Mouse (Mus musculus) cortical plate, adult 2 months (tissue): ENCODE data around the gene Chchd3. TPM values are rescaled to one million over a fixed set of nuclear protein-coding genes. Genes with fewer than 3 reads are reported as not detected.

Experiments used
- H3K27ac ChIP-seq: fragments of 200-500 bp; 2 replicates; pipeline ENCODE4 v1.5.1; 2012; ENCODE audit warnings: low read length, control low read depth, inconsistent platforms; ENCODE audit not compliant: insufficient read depth
- H3K4me1 ChIP-seq: fragments of 200-500 bp; 2 replicates; pipeline ENCODE4 v1.6.1; 2011; ENCODE audit warnings: low read length; ENCODE audit not compliant: control insufficient read depth, insufficient read depth
- H3K4me3 ChIP-seq: fragments of 200-500 bp; 2 replicates; pipeline ENCODE4 v1.5.1; 2011; ENCODE audit warnings: mild to moderate bottlenecking, low read length, control low read depth; ENCODE audit not compliant: insufficient read depth
- CTCF ChIP-seq: fragments of 200-500 bp; IDR thresholded peaks from 2 replicates; pipeline ENCODE4 v1.5.1; 2011; ENCODE audit warnings: mild to moderate bottlenecking, control low read depth, low read length; ENCODE audit not compliant: insufficient read depth; ENCODE audit errors: extremely low read depth
- POLR2A ChIP-seq: fragments of 200-500 bp; IDR thresholded peaks from 2 replicates; pipeline ENCODE4 v1.6.1; 2011; ENCODE audit warnings: mild to moderate bottlenecking, low read length, control low read depth; ENCODE audit not compliant: insufficient read depth; ENCODE audit errors: extremely low read depth
- polyA plus RNA-seq: library from polyadenylated mRNA; depleted of rRNA; stranded (reverse); fragments of >200 nt; gene quantifications from 2 replicates; pipeline ENCODE4 v1.2.3, GENCODE M21; 2012

Gene Chchd3
- polyA plus RNA-seq, 1 experiment, result 103 TPM

- TF ChIP-seq CTCF (no peak), POLR2A (no peak)
- H3K4me1 ChIP-seq, result peaks cover 3% of the 10 kb centered on the region
- H3K4me3 ChIP-seq, result no peak overlapping the region
- no peak overlapping the region for H3K27ac ChIP-seq
Measured at GRCm38 (mm10) chr6:32940299-32940698, 119.8 kb downstream of the Chchd3 start.

- Histone ChIP-seq H3K4me3 (no peak overlapping the region), H3K27ac (no peak overlapping the region), H3K4me1 (peaks cover 3% of the 10 kb centered on the region)
- TF ChIP-seq POLR2A (no peak), CTCF (no peak)
Measured at GRCm38 (mm10) chr6:32937643-32938042, 122.4 kb downstream of the Chchd3 start.

DNA sequence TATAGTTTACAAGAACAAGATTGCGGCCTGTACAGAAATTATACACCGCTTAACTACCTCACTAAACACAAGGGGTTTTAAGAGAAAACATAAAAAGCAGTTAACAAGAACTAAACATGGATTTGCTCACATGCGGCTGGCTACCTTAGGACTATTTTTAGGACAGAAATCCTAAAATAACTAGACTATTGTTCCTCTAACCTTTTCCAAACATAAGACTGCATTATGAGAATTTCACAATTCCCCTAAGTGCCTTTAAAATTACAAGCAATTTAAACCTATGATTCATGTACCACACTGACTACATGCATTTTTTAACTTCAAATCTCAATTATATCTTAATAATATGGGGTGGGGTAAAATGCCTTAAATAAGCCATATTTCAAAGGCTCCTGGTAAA, 123.3 kb downstream of the Chchd3 start:
- TF ChIP-seq CTCF (no peak), POLR2A (no peak)

DNA sequence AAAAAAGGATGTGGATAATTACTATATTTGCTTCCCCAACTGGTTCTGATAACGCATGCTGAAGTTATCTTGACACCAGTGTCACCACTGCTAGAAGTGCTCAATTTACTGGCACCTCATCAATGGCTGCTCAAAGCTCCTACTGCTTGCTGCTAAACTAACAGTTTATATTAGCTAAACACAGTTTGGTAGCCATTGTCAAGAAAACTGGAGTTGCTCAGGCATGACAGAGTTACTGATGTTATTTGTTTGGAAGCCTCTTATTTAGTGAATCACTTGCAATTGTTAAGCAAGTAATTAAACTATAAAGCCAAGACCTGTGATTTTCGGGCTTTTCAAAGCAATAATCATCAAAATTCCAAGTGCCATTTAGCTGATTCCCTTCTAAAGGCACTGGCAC, 123.7 kb downstream of the Chchd3 start:
- no peak overlapping the region for H3K27ac ChIP-seq
- H3K4me3 ChIP-seq, result no peak overlapping the region
- no peak for TF ChIP-seq CTCF
- TF ChIP-seq POLR2A, result no peak
- peaks cover 3% of the 10 kb centered on the region for H3K4me1 ChIP-seq

More for the DNA sequence above, 123.3 kb downstream of the Chchd3 start:
- H3K4me1 ChIP-seq, result peaks cover 3% of the 10 kb centered on the region
- no peak overlapping the region for H3K4me3 ChIP-seq
- H3K27ac ChIP-seq, result no peak overlapping the region

- Histone ChIP-seq H3K4me3 (no peak overlapping the region), H3K4me1 (peaks cover 2% of the 10 kb centered on the region), H3K27ac (no peak overlapping the region)
- TF ChIP-seq POLR2A (no peak), CTCF (no peak)
Measured at GRCm38 (mm10) chr6:32935576-32935975, 124.5 kb downstream of the Chchd3 start.

DNA sequence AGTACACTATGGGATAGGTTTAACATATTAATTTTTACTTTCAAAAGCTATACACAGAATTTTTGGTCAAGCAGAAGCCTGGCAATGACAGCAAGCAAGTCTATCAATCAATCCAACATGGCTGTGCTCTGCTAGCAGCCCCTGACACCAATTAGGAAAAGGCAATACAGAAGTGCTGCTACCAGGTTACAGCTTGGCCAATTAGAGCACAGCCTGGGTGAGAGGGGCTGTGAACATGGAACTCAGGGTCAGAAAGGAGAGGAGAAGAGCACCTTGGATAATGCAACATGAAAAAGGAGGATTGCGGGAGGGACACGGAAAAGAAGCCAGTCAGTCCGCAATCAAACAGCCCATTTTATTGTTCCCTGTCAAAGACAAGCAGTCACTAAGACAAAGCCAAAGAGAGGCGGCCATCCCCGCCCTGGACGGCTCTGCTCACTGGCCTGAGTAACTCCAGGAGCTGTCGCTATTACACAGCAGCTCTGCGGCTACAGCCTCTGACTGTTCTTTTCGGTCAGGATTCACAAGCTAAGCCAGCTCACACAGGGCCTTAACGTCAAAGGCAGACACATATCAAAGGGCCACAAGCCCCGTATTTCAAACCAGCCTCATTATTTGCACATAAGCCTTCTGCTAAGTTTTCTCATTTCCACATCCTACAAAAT, 128.8 kb downstream of the Chchd3 start:
- Histone ChIP-seq H3K4me1 (no peaks in the 10 kb centered on the region), H3K4me3 (no peak overlapping the region), H3K27ac (no peak overlapping the region)
- TF ChIP-seq CTCF, result no peak
- TF ChIP-seq POLR2A, result no peak

- Histone ChIP-seq H3K27ac (no peak overlapping the region), H3K4me1 (peaks cover 3% of the 10 kb centered on the region; the same call in 1 of the 2 replicates), H3K4me3 (no peak overlapping the region)
- TF ChIP-seq CTCF (no peak), POLR2A (no peak)
Measured at GRCm38 (mm10) chr6:32922391-32922790, 137.7 kb downstream of the Chchd3 start.

DNA sequence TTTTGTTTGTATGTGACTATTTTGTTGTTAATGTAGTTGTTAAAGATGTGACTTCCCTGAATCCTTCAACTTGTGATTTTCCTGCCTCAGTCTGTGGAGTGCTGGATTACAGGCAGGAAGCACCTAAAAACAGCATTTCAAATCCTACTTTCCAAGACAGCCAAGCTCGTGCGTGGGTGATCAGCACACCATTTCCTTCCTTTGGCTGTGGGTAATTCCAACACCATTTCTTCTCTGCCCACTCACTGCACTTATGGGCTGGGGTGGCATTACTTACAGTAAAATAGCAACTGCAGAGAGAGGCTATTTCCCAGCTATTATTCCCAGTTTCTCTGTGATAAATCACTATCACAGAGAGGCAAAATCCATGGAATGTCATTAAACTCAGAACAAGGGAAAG, 140.0 kb downstream of the Chchd3 start:
- peaks cover 3% of the 10 kb centered on the region; the same call in 1 of the 2 replicates for H3K4me1 ChIP-seq
- TF ChIP-seq POLR2A (no peak), CTCF (no peak)
- H3K27ac ChIP-seq, result no peak overlapping the region
- no peak overlapping the region for H3K4me3 ChIP-seq

- Histone ChIP-seq H3K4me1 (no peaks in the 10 kb centered on the region), H3K4me3 (no peak overlapping the region), H3K27ac (no peak overlapping the region)
- TF ChIP-seq CTCF (no peak), POLR2A (no peak)
Measured at GRCm38 (mm10) chr6:32910692-32911091, 149.4 kb downstream of the Chchd3 start.

DNA sequence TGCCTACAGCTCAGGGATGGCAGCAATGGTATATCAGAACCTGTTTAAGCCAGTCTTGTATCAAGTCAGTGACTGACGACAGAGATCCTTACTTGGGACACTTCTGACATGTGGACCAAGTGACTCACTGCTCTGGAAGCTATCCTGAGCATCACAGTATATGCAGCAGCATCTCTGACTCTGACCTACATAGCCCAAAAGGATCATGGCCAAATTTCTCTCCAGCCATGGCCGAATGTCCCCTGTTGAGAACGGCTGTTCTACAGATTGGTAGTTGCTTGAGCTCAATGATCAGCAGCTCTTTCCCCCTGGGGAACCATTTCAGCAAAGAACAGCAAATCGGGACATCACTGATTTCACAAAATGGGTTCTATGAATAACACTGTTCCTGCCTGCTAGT, 161.0 kb downstream of the Chchd3 start:
- Histone ChIP-seq H3K27ac (no peak overlapping the region), H3K4me3 (no peak overlapping the region), H3K4me1 (peaks cover 2% of the 10 kb centered on the region; the same call in 1 of the 2 replicates)
- no peak for TF ChIP-seq CTCF
- TF ChIP-seq POLR2A, result no peak

DNA sequence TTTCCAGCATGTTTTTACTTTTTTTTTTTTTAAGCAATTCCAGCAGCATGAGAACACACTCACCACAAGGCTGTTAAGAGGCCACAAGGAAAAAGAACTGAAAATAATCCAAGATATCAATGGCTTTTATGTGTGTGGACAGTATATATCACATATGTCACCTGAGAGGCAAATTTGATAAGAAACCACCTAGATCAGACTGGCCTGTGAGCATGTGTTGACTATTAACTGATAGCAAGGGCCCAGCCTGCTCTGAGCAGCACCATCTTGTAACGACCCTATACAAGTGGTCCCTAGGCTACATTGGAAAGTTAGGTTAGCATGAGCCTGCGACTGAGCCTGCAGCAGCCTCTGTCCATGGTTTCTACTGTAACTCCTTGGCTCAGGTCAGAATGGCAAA, 166.0 kb downstream of the Chchd3 start:
- Histone ChIP-seq H3K4me1 (no peaks in the 10 kb centered on the region), H3K27ac (no peak overlapping the region), H3K4me3 (no peak overlapping the region)
- TF ChIP-seq POLR2A (no peak), CTCF (no peak)
